Mouse (Mus musculus): Measurements from ENCODE around the gene Coro1a.

GRCm38 (mm10) chr7:126703757-126704077 is 3.9 kb downstream of the Coro1a start:
- no peak for TF ChIP-seq FLI1 (IDR thresholded peaks at IDR 0.05; ENCODE audit: low read length)
- TF ChIP-seq GATA1 (IDR thresholded peaks at IDR 0.05; ENCODE audit: borderline replicate concordance, low read length) = no peak
